Mouse (Mus musculus): Measurements from ENCODE around the gene Cntnap5b.
"Not testable (repeated sequence)": the region's sequence is repeated elsewhere in the genome, so short reads cannot be mapped to it uniquely, and the experiment has no call there.

Gene Cntnap5b

DNA sequence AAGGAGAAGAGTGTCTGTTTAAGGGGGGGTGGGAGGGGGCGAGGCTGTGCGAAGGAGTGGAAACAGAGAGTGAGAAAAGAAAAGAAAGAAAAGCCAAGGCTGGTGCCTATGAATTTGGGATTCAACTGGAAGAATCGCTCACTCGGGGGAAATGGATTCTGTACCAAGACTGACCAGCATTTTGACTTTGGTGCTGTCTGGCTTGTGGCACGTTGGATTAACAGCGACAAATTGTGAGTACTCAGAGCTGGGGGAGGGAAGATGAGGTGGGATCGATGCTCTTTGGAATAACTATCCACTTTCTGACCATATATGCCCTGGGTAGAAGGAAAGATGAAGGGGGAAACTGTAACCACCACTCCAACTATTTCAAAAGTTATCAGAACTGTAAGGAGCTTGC is at the start of gene Cntnap5b:
Cntnap5b (plus strand) TSS at position 152 of the 400 bp plus-strand sequence.
- no peak for DNase-seq (ENCODE audit: low spot score)

DNA sequence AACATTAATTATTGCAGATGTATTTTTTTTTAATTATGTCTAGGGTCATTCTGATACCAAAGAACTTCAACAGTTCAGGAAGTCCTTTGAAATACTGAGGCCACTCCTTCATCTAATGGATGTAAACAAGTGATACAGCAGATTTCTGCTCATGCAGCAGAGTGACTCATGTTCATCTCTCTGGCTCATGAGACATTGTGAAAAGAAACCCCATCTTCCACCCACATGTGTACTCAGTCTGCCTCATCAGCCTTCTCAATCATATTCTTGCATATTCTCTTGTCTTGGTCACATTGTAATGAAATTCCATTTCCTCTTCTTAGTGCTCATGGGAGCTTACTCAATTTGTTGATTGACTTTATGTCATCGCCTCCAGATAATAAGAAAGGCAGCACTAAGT is 12.6 kb upstream of the Cntnap5b start:
- no peak for DNase-seq (ENCODE audit: low spot score)

DNA sequence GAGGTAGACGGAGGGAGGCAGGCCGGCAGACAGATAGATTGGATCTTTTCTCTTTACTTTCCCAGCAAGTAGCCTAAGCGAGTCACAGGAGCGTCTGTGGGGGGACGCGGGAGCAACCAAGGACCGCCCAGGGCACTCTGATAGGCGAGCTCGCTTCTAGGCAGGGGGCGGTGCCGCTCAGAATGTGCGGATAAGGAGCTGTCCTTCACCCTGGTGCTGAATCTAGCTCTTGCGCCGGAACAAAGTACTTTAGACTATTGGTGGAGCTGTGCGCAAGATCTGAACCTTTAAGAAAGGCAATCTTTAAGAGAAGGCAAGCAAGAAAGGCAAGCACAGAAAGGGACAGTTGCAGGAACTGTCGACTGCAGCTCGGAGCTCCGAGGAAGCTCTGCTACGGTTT is 382 bp upstream of the Cntnap5b start:
- DNase-seq (ENCODE audit: low spot score) = peak; percentile 59

DNA sequence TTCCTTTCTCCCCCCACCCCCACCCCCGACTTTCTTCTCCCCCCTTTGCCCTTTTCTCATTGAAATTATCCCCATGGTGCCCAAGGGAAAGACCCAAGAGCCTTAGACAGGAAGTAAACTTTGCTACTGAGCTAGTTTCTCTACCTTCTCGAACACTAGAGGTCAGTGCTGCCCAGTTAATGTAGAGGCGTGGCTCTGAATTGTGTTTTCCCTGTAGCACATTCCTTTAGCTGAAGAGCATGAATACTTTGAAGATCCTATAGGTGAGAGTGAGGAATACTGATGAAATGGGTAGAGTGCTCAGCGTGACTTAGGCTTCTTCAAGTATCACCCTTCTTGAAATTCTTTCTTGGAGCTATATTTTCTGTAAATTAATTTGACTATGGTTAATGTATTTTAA is 1.6 kb downstream of the Cntnap5b start:
- no peak for DNase-seq (ENCODE audit: low spot score)

DNA sequence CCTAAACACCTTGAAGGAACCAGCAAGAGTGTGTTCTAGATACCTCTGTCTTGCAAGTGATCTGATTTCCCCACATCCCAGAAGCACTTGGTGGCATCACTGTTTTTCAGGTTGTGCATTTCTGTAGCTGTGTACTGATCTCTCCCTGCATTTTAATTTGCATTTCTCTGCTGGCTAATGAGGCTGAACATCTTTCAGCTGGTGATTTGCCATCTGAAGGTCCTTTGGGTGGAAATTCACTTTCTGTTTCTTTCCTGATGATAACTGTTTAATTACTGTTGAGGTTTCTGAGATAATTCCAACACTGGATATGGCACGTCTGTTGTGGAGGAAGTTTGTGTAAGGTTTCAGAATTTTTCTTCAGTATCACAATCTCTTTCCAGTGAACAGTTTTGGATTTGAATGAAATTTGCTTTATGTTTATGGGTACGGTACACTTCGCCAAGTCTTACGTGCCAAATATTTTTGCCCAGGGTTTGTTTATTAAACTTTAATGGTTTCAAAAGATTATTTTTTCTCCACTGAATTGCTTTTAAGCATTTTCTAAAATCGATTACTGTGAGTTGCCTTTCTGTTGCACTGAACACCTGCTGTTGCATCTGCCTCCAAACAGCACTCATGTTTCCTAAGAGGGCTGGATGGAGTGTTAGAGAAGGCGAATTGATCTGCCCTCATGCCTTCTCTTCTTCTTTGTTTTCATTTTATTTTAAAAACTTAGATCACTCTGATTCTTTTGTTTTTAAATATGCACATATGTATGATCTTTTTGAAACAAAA is 41.0 kb downstream of the Cntnap5b start:
- DNase-seq (ENCODE audit: low spot score) = no peak

DNA sequence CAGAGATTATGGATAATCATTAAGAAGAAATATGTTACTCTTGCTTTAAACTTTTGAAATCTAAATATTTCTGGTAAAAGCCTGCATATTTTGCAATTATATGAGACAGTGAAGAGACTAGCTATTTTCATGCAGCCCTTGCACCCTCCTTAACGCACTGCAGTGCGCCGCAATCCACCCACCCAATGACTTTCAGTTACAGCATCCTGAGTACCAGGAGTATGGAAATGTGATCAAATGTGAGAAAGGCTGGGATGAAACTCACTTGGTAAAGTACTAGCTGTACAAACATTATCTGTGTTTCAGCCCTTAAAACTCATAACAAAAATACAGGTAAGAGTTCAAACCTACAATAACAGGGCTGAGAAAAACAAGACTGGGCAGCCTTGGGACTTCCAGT is 99.8 kb downstream of the Cntnap5b start:
- DNase-seq (ENCODE audit: low spot score) = no peak

DNA sequence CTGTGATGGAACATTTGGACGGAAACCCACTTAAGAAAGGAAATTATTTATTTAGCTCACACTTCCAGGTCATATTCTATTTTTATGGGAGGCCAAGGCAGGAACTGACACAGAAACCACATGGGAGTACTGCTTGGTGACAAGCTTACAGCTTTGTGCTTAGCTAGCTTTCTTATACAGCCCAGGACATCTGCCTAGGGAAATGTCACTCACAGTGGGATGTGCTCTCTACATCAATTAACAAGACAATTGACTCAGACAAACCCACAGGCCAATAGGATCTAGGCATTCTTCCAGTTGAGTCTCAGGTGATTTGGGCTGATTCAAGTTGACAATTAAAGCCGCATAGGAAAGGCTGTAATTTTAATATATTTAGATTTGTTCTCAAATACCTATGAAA is 135.2 kb downstream of the Cntnap5b start:
- DNase-seq (ENCODE audit: low spot score) = no peak

DNA sequence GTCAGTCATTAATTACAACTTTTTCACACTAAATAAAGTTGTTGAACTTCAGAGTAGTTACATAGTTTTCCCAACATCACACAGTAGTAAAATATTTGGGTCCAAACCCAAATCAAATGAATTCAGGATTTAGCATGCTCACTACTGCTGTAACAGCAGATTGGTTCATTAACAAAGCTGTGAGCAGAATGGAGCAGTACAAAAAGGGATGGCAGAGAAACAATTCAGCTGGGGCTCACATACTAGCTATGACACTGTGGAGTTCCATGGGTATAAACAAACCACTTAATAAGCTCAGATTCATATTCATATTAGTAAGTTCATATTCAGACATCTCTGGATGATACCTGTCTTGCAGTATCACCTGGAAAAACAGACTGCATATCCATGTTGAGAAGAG is 170.9 kb downstream of the Cntnap5b start:
- DNase-seq (ENCODE audit: low spot score) = no peak

DNA sequence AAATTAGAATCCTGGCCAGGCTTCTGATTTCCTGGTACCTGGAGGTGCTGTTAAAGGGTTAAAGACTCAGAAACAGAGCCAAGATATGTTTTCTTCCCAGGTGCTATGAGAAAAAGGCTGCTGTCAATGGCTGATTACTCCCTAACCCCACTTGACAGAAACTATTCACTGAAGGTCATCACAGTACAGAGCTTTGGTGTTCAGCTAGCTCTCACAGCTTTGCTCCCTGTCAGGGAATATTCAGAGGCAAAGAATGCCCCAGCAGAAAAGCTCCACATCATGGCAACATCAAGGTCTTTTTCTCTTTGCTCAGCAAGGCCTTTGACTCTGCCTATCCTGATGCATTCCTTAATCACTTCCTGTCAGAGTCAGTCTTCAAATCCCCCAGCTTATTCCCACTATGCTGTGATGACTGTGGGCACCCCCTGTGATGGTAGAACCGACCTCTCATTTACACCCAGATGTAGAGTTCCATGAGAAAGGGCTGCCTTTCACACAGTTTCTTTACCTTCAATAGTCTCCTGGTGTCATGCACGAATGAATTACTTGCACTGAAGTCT is 186.9 kb downstream of the Cntnap5b start:
- DNase-seq (ENCODE audit: low spot score) = no peak

DNA sequence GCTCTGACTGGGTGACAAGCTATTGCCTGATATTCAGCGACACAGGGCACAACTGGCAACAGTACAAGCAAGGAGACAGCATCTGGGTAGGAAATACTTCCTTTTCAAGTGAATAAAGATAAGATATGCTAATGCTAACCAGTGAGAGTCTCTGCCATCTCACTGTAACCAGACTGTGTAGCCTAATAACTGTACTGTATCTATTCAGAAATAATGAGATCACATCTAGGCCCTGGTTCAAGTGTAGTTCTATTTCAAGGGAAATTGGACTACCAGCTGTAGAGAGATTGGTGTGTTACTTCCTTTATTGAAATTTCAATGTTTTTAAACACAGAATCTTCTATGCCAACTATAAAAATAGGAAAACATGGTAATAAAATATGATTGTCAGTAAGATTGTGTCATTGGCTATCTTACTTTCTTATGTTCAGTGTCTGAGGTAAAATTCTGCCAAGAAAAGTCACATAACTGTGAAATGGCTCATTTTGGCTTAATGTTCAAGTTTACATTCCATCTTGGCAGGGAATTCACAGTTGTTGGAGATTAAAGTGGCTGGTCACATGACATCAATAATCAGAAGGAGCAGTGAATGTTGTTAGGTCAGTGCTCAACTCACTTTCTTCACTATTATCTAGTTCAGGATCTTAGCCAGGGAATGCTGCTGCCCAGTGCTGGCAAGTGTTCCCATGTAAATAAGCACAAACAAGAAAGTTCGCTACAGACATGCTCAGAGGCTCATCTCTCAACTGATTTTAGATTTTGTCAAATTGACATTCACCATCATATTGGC is 194.9 kb downstream of the Cntnap5b start:
- DNase-seq (ENCODE audit: low spot score) = no peak

DNA sequence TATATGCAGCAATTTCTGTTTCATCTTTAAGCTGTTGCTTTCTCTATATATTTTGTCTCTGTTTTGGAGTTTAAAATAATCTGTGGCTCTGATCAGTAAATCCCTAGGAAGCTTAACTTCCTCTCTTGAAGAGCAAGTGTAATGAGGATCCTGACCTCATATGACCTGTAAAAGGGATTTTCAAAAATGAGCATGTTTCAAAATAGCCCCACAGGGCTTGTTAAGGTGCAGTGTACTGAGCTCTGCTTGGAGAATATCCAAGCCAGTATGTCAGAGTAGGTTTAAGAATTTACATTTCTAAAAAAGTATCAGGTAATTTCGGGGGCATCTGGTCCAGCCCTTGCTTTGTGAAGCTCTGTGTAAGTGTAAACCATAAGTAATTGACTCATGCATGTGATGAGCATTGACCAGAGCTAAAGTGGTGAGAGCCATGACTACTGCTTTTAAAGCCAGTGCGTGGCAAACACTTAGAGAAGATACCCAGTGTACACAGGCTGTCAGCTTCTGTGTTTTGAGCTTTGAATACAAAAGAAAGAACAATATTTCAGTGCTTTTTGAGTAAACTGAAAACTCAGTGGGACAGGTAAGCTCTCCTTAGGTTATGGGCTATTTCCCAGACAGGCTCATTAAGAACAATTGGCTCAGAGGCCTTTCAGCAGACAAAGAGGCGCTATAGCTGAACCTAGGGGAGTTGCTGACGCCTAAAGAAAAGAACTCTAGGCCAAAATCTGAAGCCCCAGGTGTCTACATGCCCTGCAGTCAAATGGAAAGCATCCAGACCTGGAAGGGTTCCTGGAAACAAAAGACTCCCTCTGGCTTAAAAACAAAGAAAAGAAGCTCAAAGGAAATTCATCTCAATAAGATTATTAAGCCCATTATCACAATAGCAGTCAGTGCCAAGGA is 197.9 kb downstream of the Cntnap5b start:
- no peak for DNase-seq (ENCODE audit: low spot score)

DNA sequence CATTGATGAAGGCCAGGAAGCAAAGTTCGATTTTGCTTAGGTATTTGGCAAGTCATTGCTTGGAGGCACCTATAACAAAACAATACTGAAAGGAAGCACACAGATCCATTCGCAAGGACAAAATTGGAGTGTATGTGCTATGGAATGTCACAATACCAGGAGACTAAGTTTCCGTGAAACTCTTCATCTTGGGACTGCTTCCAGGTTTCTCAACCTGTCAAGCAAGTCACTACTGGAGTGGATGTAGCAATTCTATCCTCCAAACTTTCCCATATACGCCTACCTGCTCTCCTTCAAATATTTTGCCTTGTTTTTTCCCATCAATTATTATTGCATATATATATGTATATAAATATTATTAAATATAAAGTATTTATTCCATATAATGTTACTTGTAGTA is 228.7 kb downstream of the Cntnap5b start:
- not testable (repeated sequence) for DNase-seq (ENCODE audit: low spot score)

DNA sequence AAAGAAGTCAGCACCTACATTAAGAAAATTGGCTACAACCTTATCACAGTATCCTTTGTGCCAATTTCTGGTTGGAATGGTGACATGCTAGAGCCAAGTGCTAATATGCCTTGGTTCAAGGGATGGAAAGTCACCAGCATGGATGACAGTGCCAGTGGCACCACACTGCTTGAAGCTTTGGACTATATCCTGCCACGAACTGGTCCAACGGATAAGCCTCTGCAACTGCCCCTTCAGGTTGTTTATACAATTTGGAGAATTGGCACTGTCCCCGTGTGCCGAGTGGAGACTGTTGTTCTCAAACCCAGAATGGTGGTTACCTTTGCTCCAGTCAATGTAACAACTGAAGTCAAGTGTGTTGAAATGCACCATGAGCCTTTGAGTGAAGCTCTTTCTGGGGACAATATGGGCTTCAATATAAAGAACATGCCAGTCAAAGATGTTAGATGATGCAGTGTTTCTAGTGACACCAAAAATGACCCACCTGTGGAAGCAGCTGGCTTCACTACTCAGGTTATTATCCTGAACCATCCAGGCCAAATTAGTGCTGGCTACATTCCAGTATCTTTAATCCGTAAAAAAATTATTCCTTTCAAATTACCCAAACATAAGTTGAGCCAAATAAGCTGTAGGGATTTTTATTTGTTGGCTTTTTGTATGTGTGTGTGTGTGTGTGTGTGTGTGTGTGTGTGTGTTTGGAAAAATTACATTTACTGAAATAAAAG is 233.6 kb downstream of the Cntnap5b start:
- no peak for DNase-seq (ENCODE audit: low spot score)

DNA sequence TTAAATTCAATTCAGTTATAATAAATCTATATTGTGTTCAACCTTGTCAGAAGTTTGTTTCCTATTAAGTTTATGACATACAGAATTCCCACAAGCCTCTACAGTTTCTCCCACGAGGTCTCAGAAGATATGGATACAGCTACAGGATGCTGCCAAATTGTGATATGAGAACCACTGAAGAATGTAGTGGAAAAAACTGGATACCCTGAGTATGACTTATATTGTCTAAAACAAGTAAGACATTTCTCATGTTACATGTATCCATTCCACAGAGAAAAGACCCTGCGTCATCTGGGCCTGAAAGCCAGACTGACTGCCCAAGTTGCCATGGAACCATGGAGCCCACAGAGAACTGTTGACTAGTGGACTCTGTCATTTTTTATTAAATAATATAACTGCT is 269.2 kb downstream of the Cntnap5b start:
- DNase-seq (ENCODE audit: low spot score) = no peak

DNA sequence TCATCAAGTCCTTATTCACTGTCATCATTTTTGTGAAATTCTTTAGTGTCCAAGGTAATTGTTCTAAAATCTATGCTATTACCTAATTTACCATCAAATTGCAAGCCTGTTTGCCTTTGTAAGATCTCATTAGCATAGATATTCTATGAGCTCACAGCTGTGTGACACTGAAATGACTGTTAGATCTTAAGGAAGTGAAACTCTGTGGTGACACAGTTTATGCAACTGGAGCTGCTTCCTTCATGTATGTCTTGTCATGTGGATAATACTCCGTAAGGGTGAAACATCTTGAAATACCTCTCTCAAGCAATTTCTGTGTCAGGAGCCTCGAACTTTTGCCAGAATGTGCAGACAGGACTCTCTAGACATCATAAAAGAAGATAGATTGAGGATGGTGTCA is 307.2 kb downstream of the Cntnap5b start:
- DNase-seq (ENCODE audit: low spot score) = no peak

DNA sequence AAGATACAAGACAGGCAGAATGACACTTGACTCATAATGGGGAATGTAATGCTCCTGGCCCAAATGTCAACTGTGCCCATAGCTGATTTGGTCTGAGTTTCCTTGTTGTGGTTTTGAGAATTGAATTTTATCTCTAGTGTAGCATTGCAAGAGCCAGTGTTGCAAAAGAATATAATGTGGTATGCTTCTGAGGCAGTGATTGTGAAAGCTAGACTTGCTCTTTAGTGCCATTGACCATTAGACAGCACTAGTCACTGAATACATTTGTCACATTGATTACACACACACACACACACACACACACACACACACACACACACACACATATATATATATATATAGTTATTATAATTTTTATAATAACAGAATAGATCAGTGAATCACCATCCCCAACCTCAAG is 328.0 kb downstream of the Cntnap5b start:
- no peak for DNase-seq (ENCODE audit: low spot score)

DNA sequence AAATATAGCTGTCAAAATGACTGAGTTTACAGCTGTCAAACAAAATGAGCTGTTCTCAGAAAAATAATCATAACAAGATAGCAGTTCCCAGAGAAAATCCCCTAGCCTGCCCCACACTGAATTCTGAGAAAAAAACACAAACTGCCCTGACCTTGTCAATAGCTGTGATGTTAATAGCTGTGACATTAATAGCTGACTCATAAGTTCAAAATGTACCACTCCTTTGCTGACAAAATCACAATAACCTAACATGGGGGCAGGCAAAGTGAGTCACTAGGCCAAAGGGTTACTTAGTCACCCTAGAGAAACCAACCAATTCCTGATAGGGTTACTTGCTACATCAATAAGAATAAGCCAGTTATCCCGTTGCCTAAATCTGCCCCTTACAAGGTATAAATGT is 328.5 kb downstream of the Cntnap5b start:
- DNase-seq (ENCODE audit: low spot score) = no peak

DNA sequence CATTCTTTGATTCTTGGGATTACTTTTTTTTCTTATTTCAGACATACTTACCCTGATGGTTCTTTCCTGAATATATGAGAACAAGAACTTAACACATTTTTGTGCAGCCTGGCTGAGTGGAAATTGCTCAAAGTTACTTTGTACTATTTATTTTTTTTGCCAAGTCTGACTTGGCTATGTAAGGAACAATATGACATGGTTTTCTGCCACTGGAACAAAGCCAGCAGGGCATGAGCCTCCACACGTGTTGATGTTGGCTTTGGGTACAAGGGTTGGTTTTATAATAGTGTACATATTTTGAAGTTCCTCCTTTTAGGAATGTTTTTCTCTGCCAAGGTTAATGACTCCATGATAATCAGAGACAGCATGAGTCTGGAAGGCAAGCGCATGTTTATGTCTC is 331.8 kb downstream of the Cntnap5b start:
- DNase-seq (ENCODE audit: low spot score) = no peak

DNA sequence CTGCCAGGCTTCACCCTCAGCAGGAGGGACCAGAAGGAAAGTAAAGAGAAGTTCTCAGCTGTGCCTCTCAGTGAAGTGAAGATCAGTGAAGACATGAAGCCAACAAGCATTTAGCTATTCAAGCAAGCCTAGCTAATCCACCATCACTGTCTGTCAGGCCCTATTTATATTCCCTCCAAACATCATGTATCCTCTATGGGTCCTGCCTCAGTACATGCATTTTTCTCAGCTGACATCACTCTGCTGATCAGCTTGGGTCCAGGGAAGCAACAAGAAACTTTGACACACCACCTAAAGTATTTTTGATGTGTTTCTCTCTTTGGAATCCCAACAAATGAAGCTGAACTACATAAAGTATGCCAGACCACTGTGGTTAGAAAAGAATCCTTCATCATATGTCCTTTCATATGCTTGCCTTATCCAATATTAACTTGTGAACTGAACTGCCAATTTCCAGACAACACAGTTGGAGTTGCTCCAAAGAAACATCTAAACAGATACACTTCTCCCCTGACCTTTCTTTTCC is 349.9 kb downstream of the Cntnap5b start:
- no peak for DNase-seq (ENCODE audit: low spot score)

DNA sequence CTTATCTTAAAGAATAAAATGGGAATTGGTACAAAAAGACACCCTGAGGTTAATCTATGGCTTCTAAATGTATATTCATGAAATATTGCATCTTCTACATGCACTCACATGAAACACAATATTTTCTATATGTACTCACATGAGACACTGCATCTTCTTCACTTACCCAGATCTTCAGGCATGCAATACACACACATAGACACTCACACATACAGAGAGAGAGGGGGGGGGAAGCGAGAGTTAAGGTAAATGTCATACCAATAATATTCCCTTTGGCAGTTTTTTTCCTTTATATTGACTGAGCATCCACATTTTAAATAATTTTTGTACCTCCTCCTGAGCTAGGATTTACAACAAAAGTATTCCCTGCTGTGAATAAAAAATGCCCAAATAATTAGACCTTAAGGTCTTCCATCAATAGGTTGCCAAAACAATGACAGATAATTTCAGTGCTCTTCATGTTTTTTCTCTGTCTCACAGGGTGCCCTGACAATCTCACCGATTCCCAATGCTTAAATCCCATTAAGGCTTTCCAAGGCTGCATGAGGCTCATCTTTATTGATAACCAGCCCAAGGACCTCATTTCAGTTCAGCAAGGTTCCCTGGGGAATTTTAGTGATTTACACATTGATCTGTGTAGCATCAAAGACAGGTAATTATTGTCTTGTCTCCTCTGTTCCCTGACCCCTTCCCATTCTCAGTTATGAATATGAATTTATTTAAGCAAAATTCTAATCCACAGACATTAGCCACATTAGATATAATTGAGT is 391.2 kb downstream of the Cntnap5b start:
- DNase-seq (ENCODE audit: low spot score) = no peak
